Mouse (Mus musculus) thymus, adult 2 months (tissue): ENCODE results near the gene Entpd2. TPM values are rescaled to one million over a fixed set of nuclear protein-coding genes. Genes with fewer than 3 reads are reported as not detected.

Experiments
- DNase-seq: peaks from one replicate; pipeline ENCODE4 v3.0.0; 2021
- H3K27ac ChIP-seq: fragments of 200-500 bp; 2 replicates; pipeline ENCODE4 v1.5.1; 2012; ENCODE audit warnings: low read length, control low read depth; ENCODE audit not compliant: control insufficient read depth, insufficient read depth
- H3K27me3 ChIP-seq: fragments of 200-500 bp; 2 replicates; pipeline ENCODE4 v1.6.1; 2012; ENCODE audit warnings: mild to moderate bottlenecking, low read length, moderate library complexity, mixed read lengths; ENCODE audit not compliant: control insufficient read depth, insufficient read depth
- H3K36me3 ChIP-seq: fragments of 200-500 bp; 2 replicates; pipeline ENCODE4 v1.6.1; 2012; ENCODE audit warnings: mild to moderate bottlenecking, low read length, moderate library complexity; ENCODE audit not compliant: control insufficient read depth, insufficient read depth
- H3K4me1 ChIP-seq: fragments of 200-500 bp; replicated peaks from 2 replicates; pipeline ENCODE4 v1.6.1; 2012; ENCODE audit warnings: low read length; ENCODE audit not compliant: control insufficient read depth, insufficient read depth
- H3K4me3 ChIP-seq: fragments of 200-500 bp; 2 replicates; pipeline ENCODE4 v1.5.1; 2012; ENCODE audit warnings: mild to moderate bottlenecking, low read length, control low read depth, moderate library complexity; ENCODE audit not compliant: control insufficient read depth, insufficient read depth
- CTCF ChIP-seq: fragments of 200-500 bp; IDR thresholded peaks from 2 replicates; pipeline ENCODE4 v1.5.1; 2012; ENCODE audit warnings: mild to moderate bottlenecking, control low read depth, low read length, moderate library complexity, borderline replicate concordance; ENCODE audit not compliant: control insufficient read depth, poor library complexity, insufficient read depth; ENCODE audit errors: extremely low read depth
- POLR2A ChIP-seq: fragments of 200-500 bp; IDR thresholded peaks from 2 replicates; pipeline ENCODE4 v1.6.1; 2012; ENCODE audit warnings: mild to moderate bottlenecking, low read length, control low read depth, moderate library complexity; ENCODE audit not compliant: control insufficient read depth, poor library complexity, insufficient read depth; ENCODE audit errors: extremely low read depth
- WGBS: fragments of 180-500 bp; shearing (Covaris S2); methylation state at CpG from one replicate; pipeline ENCODE4 v1.1.7; 2018; 5-methylcytosine and 5-hydroxymethylcytosine counted together
- polyA plus RNA-seq: library from polyadenylated mRNA; depleted of rRNA; stranded (reverse); fragments of >200 nt; gene quantifications from 2 replicates; pipeline ENCODE4 v1.2.3, GENCODE M21; 2012

The Entpd2 gene
- polyA plus RNA-seq, 1 experiment, result 14.0 TPM

DNA sequence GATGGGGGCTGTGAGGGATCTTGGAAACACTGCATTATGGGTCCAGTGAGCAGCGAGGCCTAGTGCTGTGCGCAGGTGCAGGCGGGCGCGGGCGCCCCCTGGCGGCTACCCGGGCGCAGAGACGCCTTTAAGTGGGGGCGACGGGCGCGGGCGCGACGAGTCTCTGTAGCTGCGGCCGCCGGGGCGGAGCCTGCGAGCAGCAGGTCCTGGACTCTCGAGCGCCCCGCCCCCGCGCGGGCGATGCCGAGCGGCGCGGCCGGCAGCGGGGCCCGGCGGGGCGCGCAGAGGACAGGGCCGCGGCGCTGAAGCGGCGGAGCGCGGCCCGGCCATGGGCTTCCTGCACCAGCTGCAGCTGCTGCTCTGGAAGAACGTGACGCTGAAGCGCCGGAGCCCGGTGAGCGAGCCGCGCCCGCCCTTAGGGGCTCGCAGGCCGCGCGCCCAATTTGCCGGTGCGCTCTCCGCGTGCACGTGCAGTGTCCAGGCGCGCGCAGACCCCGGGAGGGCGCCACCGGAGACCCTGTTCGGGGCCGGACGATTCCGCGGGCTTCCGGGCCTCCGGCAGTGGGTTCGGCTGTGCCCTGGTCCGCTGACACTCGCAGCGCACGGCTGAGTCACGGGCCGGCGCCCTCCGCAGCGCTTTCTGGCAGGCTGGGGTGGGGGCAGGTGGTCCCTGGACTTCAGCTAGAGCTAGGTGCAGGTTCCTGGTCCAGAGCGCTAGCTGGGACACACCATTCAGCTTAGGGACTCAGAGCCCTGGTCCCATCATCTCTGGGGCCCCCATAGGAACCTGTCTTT is 33.0 kb downstream of the Entpd2 start, which contains the start of gene Abca2:
Abca2 (plus strand) TSS at position 262 of the 795 bp plus-strand sequence.
- under 1% methylated on average over 89 of the region's 89 CpGs for WGBS

DNA sequence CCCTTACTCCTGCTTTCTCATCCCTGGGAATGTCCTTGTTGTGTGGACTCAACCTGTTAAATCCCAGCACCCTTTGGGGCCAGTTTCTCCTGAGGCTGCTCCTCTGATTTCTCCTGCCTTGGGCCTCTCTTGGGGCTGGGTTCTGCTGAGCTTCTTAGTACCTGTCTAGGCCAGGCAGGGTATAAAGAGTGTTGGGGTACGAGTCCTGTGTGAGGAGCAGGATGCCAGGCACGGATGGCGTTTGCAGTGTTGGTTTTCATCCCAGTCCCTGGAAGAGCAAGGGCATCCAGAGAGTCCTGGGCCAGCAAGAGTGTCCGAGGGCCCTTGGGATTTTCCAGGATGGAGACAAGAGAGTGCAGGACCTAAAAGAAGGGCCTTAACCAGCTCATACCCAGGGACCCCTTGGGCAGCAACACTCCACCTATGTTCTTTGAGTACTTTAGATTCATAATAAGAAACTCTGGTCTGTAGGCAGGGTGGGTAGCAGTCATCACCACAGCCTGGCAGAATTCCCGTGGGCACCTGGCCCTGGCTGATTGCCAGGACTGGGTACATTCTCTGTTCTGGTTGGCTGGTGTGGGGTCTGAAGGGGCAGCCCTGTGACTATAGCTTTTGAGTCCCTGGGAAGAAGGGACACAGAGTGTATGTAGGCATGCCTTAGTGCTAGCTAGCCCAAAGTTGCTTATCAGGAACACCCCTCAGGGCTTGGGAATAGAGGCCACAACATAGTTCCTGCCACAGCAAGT is 33.9 kb downstream of the Entpd2 start:
- H3K27me3 ChIP-seq, result no peaks in the 10 kb centered on the region
- no peaks in the 10 kb centered on the region for H3K36me3 ChIP-seq
- H3K27ac ChIP-seq, result no peak overlapping the region
- 60% methylated on average over 5 of the region's 5 CpGs for WGBS
- H3K4me3 ChIP-seq, result peak overlapping the region; percentile 66
- TF ChIP-seq POLR2A (no peak), CTCF (no peak)
- H3K4me1 ChIP-seq, result peaks cover 24% of the 10 kb centered on the region
- no peak for DNase-seq

More for the DNA sequence above, 33.0 kb downstream of the Entpd2 start, which contains the start of gene Abca2:
- Histone ChIP-seq H3K4me3 (peak within 1 kb of the TSS; percentile 66), H3K4me1 (peaks cover 24% of the 10 kb centered on the region), H3K36me3 (no peaks in the 10 kb centered on the region), H3K27ac (no peak within 1 kb of the TSS), H3K27me3 (no peaks in the 10 kb centered on the region)
- peak; percentile 57; the same call in 1 of the 2 replicates for TF ChIP-seq POLR2A
- peak; percentile 99 for TF ChIP-seq CTCF
- peak; percentile 95 for DNase-seq

DNA sequence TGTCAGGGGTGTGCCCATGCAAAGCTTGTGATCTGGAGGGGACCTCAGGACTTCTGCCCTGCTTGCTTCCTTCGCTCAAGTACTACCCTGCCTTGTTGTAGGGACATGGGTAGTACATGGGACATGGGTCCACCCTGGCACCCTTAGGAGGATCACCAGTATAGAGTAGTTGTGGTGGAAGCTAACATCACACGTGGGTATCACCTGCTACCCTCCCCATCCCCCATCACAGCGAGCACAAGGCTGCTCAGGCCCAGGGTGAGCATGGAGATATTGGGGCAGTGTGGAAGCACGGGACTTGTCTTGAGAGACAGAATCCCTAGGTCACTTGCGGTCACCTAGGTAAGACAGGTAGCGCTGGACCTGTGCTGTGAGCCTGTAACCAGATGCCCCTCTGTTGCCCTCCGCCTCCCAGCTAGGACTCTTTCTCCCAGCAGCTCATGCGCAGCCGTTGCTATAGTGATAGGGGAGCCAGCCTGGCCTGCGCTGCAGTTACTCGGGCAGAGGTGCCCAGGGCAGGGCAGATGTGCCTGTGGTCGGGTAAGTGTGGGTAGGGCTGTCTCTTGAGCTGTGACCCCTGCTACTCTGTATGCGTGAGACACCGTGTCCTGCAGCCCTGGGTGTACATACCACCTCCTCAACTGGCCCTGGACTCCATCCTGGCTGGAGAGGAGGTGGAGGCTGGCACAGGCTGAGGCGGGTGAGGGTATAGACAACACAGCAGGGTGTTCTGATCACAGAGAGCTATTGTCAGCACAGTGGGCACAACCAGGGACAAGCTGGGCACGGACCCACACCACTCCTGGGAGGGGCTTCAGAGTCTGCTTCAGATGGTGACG is 34.9 kb downstream of the Entpd2 start:
- TF ChIP-seq POLR2A, result no peak
- no peak for TF ChIP-seq CTCF
- H3K4me3 ChIP-seq, result no peak overlapping the region
- no peak for DNase-seq
- WGBS, result 73% methylated on average over 17 of the region's 17 CpGs
- no peaks in the 10 kb centered on the region for H3K27me3 ChIP-seq
- no peaks in the 10 kb centered on the region for H3K36me3 ChIP-seq
- peaks cover 24% of the 10 kb centered on the region for H3K4me1 ChIP-seq
- no peak overlapping the region for H3K27ac ChIP-seq

DNA sequence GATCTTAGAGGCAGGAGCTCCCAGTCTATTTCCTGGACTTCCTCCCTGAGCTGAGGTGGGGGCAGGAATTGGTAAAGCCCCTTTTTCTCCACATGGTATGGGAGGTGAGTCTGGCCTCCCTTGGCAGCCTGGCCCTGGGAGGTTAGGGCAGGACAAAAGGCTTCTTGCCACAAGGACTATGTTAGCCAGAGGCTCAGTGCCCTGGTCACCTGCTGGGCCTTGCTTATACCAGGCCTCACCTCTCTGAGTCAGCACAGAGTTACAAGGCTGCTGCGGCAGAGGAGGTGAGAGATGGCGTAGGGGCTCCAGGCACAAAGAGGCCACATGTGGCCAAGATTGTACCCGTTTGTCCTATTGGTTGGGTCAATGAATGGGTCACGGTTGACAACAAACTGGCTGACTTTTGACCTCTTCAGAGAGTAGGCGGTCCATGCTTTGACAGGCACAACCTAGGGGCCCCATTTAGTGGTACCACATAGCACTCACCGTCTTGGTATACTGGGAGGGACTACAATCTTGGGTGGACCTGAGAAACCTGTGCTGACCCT is 35.7 kb downstream of the Entpd2 start:
- Histone ChIP-seq H3K4me1 (peaks cover 19% of the 10 kb centered on the region), H3K36me3 (no peaks in the 10 kb centered on the region), H3K4me3 (no peak overlapping the region), H3K27me3 (no peaks in the 10 kb centered on the region), H3K27ac (no peak overlapping the region)
- 97% methylated on average over 6 of the region's 6 CpGs for WGBS
- no peak for DNase-seq
- TF ChIP-seq CTCF (no peak), POLR2A (no peak)

DNA sequence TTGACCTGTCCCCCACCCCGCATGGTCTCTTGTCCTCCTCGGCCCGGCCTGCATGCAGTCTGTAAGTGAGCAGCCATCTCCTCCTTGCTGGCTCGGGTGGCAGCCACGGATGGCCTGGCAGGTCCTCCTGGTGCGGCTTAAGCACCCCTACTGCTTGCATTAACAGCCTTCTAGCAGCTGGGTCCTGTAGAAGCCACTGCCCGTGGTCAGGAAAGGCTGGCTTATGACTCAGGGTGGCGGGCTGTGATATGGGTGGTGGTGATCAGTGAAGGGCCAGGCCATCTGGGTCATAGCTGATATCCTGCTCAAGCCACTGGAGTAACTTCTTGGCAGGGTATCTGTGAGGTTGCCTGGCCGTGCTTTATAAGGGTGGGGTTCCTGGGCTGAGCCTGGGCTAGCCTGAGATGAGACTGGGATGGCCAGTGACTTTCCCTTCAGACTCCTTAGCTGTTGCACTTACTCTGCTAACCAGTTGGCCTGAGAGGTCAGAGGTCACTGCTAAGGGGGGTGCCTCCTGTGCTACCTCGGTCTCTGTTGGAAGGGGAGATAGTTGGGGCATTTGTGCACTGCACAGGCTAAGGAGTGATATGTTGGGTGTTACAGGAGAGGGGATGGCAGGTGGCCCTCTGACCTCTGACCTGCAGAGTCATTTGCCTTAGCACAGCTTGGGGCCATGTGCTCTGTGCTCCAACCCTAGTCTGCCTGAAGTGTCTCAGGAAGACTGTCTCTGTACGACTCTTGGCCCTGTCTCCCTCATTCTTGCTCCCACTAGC is 36.8 kb downstream of the Entpd2 start:
- Histone ChIP-seq H3K27ac (no peak overlapping the region), H3K4me3 (no peak overlapping the region), H3K4me1 (peaks cover 14% of the 10 kb centered on the region), H3K36me3 (no peaks in the 10 kb centered on the region), H3K27me3 (no peaks in the 10 kb centered on the region)
- 97% methylated on average over 11 of the region's 11 CpGs for WGBS
- DNase-seq, result no peak
- TF ChIP-seq CTCF (no peak), POLR2A (no peak)

DNA sequence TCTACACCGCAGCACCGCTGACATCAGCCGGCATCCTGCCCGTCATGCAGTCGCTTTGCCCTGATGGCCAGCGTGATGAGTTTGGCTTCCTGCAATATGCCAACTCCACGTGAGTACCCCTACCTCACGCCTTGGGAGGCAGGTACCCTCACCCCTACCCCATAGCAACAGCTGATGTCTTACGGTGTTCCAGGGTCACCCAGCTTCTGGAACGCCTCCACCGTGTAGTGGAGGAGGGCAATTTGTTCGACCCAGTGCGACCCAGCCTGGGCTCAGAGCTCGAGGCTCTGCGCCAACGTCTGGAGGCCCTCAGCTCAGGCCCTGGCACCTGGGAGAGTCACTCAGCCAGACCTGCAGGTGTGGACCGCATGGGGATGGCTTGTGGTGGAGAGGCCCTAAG is 37.4 kb downstream of the Entpd2 start:
- H3K27me3 ChIP-seq, result no peaks in the 10 kb centered on the region
- no peaks in the 10 kb centered on the region for H3K36me3 ChIP-seq
- TF ChIP-seq CTCF, result no peak
- H3K27ac ChIP-seq, result no peak overlapping the region
- H3K4me1 ChIP-seq, result peaks cover 12% of the 10 kb centered on the region
- H3K4me3 ChIP-seq, result no peak overlapping the region
- WGBS, result 94% methylated on average over 17 of the region's 17 CpGs
- DNase-seq, result no peak
